Mouse (Mus musculus): ENCODE data around the gene Sri.

GRCm38 (mm10) chr5:8000466-8000865, 45.4 kb upstream of the Sri start:
- no peak for TF ChIP-seq TAL1 (conservative IDR thresholded peaks at IDR 0.05; ENCODE audit: low read depth, low read length)
- no peak for TF ChIP-seq CTCF (IDR thresholded peaks at IDR 0.05; ENCODE audit: low read depth, low read length)
- TF ChIP-seq GATA1 (IDR thresholded peaks at IDR 0.05; ENCODE audit: borderline replicate concordance, low read length): no peak
- no peak for TF ChIP-seq POLR2AphosphoS5 (IDR thresholded peaks at IDR 0.05; ENCODE audit: insufficient replicate concordance, low read depth, low read length)
